Mouse (Mus musculus) E14TG2a.4 (cell line): ENCODE results near the gene Ptprm.

Source experiments
- CTCF ChIP-seq: conservative IDR thresholded peaks from 2 replicates; pipeline ENCODE4 v1.5.1; 2014; ENCODE audit warnings: low read length
- NANOG ChIP-seq: IDR thresholded peaks from 2 replicates; pipeline ENCODE4 v1.6.1; 2014; ENCODE audit warnings: borderline replicate concordance, low read length, mixed read lengths

GRCm38 (mm10) chr17:66979971-66980370, 374.3 kb downstream of the Ptprm start:
- no peak for TF ChIP-seq CTCF
- no peak for TF ChIP-seq NANOG
